Mouse (Mus musculus) G1E (cell line): ENCODE data around the gene Myl4. TPM values are rescaled to one million over a fixed set of nuclear protein-coding genes. Genes with fewer than 3 reads are reported as not detected.

Experiments used
- ATAC-seq: 2 replicates; pipeline ENCODE4 v1.8.0; 2016; ENCODE audit warnings: mild to moderate bottlenecking; ENCODE audit not compliant: insufficient number of reproducible peaks, poor library complexity, low FRiP score, severe bottlenecking; ENCODE audit errors: extremely low read depth
- DNase-seq: peaks from one replicate; pipeline ENCODE4 v3.0.0; 2012; ENCODE audit warnings: low spot score
- H3K27me3 ChIP-seq: 2 replicates; pipeline ENCODE4 v1.6.1; 2012; ENCODE audit warnings: mild to moderate bottlenecking, low read length, inconsistent platforms; ENCODE audit not compliant: insufficient read depth
- H3K36me3 ChIP-seq: replicated peaks from 2 replicates; pipeline ENCODE3; 2012; ENCODE audit warnings: mild to moderate bottlenecking, inconsistent platforms
- H3K4me1 ChIP-seq: 2 replicates; pipeline ENCODE4 v1.6.1; 2012; ENCODE audit warnings: low read depth, low read length, inconsistent platforms, mixed read lengths; ENCODE audit not compliant: insufficient read depth
- H3K4me3 ChIP-seq: 2 replicates; pipeline ENCODE4 v1.5.1; 2012; ENCODE audit warnings: low read depth, mild to moderate bottlenecking, inconsistent platforms, low read length, moderate library complexity, mixed read lengths
- H3K9me3 ChIP-seq: replicated peaks from 2 replicates; pipeline ENCODE4 v1.6.1; 2012; ENCODE audit warnings: inconsistent platforms
- CTCF ChIP-seq: IDR thresholded peaks from 2 replicates; pipeline ENCODE4 v1.5.1; 2012; ENCODE audit warnings: low read depth, low read length, inconsistent platforms, mixed read lengths
- GATA1 ChIP-seq: IDR thresholded peaks from 2 replicates; pipeline ENCODE4 v1.6.1; 2012; ENCODE audit warnings: borderline replicate concordance, low read length, inconsistent platforms, mixed read lengths
- GATA2 ChIP-seq: IDR thresholded peaks from 2 replicates; pipeline ENCODE4 v1.6.1; 2012; ENCODE audit warnings: low read depth, low read length, inconsistent platforms, borderline replicate concordance
- POLR2AphosphoS5 ChIP-seq: IDR thresholded peaks from 2 replicates; pipeline ENCODE4 v1.6.1; 2012; ENCODE audit warnings: low read depth, low read length, inconsistent platforms; ENCODE audit not compliant: insufficient replicate concordance
- TAL1 ChIP-seq: conservative IDR thresholded peaks from 2 replicates; pipeline ENCODE4 v1.6.1; 2012; ENCODE audit warnings: low read depth, low read length, inconsistent platforms, mixed read lengths
- polyA plus RNA-seq: library from polyadenylated mRNA; stranded (reverse); fragments of >175 nt; gene quantifications from 2 replicates; pipeline ENCODE4 v1.2.3, GENCODE M21; 2012
- total RNA-seq, 2 experiments: library from RNA; stranded (forward) in 1 of 2; stranded (reverse) in 1 of 2; fragments of 200-1000 nt in 1 of 2; fragments of >200 nt in 1 of 2; fragmentation: Nextera tagmentation in 1 of 2; gene quantifications; 2 replicates each; pipeline ENCODE4 v1.2.3; 2014 to 2017

The Myl4 gene
- total and polyA plus RNA-seq, 3 experiments: 0.38 TPM; not detected in 2

GRCm38 (mm10) chr11:104576772-104577612 is 26.5 kb downstream of the Myl4 start:
- no peak for DNase-seq
- TF ChIP-seq CTCF: no peak
- no peak for TF ChIP-seq POLR2AphosphoS5
- no peak for TF ChIP-seq TAL1
- TF ChIP-seq GATA1: no peak
- no peak for TF ChIP-seq GATA2
- Histone ChIP-seq H3K4me1 (no peaks in the 10 kb centered on the region; the same call in 1 of the 2 replicates), H3K9me3 (no peaks in the 10 kb centered on the region), H3K4me3 (no peak overlapping the region), H3K27me3 (peaks cover 34% of the 10 kb centered on the region), H3K36me3 (no peaks in the 10 kb centered on the region)
- no peak for ATAC-seq

- Histone ChIP-seq H3K36me3 (no peaks in the 10 kb centered on the region), H3K4me3 (no peak overlapping the region), H3K27me3 (peaks cover 30% of the 10 kb centered on the region), H3K9me3 (no peaks in the 10 kb centered on the region), H3K4me1 (no peaks in the 10 kb centered on the region; the same call in 1 of the 2 replicates)
- DNase-seq (no peak), ATAC-seq (no peak)
- TF ChIP-seq TAL1 (no peak), CTCF (no peak), POLR2AphosphoS5 (no peak), GATA1 (no peak), GATA2 (no peak)
Measured at GRCm38 (mm10) chr11:104578074-104578473, 27.6 kb downstream of the Myl4 start.

- H3K36me3 ChIP-seq: no peaks in the 10 kb centered on the region
- H3K4me3 ChIP-seq: no peak overlapping the region
- H3K27me3 ChIP-seq: peaks cover 31% of the 10 kb centered on the region
- DNase-seq: no peak
- ATAC-seq: no peak
- no peaks in the 10 kb centered on the region; the same call in 1 of the 2 replicates for H3K4me1 ChIP-seq
- TF ChIP-seq GATA1 (no peak), GATA2 (no peak), TAL1 (no peak), CTCF (no peak), POLR2AphosphoS5 (no peak)
- H3K9me3 ChIP-seq: no peaks in the 10 kb centered on the region
Measured at GRCm38 (mm10) chr11:104579084-104579483, 28.6 kb downstream of the Myl4 start.

- H3K4me1 ChIP-seq: no peaks in the 10 kb centered on the region
- H3K27me3 ChIP-seq: peaks cover 33% of the 10 kb centered on the region
- TF ChIP-seq CTCF: no peak
- no peak for TF ChIP-seq GATA1
- TF ChIP-seq GATA2: no peak
- TF ChIP-seq TAL1: no peak
- no peak for TF ChIP-seq POLR2AphosphoS5
Measured at GRCm38 (mm10) chr11:104579575-104579974, 29.1 kb downstream of the Myl4 start.

GRCm38 (mm10) chr11:104580091-104580490 is 29.6 kb downstream of the Myl4 start:
- Histone ChIP-seq H3K4me1 (no peaks in the 10 kb centered on the region), H3K4me3 (no peak overlapping the region), H3K36me3 (no peaks in the 10 kb centered on the region), H3K27me3 (peaks cover 33% of the 10 kb centered on the region), H3K9me3 (no peaks in the 10 kb centered on the region)
- DNase-seq (no peak), ATAC-seq (no peak)
- no peak for TF ChIP-seq GATA1
- TF ChIP-seq TAL1: no peak
- TF ChIP-seq GATA2: no peak
- TF ChIP-seq CTCF: no peak
- TF ChIP-seq POLR2AphosphoS5: no peak

More at GRCm38 (mm10) chr11:104579575-104579974, 29.1 kb downstream of the Myl4 start:
- ATAC-seq (no peak), DNase-seq (no peak)
- no peaks in the 10 kb centered on the region for H3K36me3 ChIP-seq
- no peaks in the 10 kb centered on the region for H3K9me3 ChIP-seq
- H3K4me3 ChIP-seq: no peak overlapping the region

GRCm38 (mm10) chr11:104580606-104581005 is 30.1 kb downstream of the Myl4 start:
- no peaks in the 10 kb centered on the region for H3K36me3 ChIP-seq
- H3K4me1 ChIP-seq: no peaks in the 10 kb centered on the region
- H3K4me3 ChIP-seq: no peak overlapping the region
- no peak for TF ChIP-seq GATA2
- no peak for TF ChIP-seq GATA1
- TF ChIP-seq POLR2AphosphoS5: no peak
- no peak for TF ChIP-seq TAL1
- no peak for TF ChIP-seq CTCF
- H3K9me3 ChIP-seq: no peaks in the 10 kb centered on the region
- H3K27me3 ChIP-seq: peaks cover 38% of the 10 kb centered on the region
- ATAC-seq: no peak
- DNase-seq: no peak
